Mouse (Mus musculus): ENCODE data around the gene Sox30.

Sox30 gene

GRCm38 (mm10) chr11:45979946-45980892, at the start of gene Sox30:
Sox30 (plus strand) TSS chr11:45980310.
- peak; percentile 64 for DNase-seq (ENCODE audit: low read depth, low spot score)

- no peak for DNase-seq (ENCODE audit: low read depth, low spot score)
These were observed 47.3 kb upstream of the Sox30 start for GRCm38 (mm10) chr11:45932771-45933170.

DNA sequence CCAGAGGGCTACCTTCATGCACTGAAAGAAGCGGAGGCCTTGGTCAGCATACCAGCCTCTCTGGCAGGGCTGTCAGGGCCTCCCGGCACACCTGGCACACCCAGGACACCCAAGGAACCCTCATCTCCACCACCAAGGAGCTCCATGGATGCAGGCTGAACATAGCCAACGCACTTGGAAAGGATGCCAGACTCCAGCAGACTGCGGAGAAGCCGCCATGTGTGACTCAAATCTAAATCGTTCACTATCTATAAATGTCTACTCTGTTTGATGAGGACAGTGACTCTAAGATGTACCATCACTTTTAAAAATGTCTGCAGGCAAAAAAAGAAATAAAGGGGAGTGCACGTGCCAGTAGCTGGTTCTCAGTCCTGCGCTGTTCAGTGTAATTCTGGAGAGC, 42.6 kb upstream of the Sox30 start:
- DNase-seq (ENCODE audit: low read depth, low spot score): no peak

DNA sequence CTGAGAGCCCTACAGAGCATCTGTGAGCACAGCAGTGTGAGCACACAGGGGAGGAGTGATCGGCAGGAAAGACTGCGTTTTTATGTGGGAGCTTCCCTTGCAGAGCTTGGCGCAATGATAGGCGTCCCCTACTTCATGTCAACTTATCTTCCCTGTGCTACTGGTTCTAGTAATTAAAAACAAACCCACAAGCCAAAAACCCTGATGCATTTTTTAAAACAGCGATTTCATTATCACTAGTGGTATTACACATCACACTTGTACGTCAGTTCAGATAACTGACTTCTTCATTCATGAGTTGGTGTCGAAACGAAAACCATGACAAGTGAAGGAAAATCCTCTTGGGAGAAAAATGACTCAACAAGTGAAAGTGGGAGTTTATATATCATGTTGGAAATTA, 41.2 kb upstream of the Sox30 start:
- no peak for DNase-seq (ENCODE audit: low read depth, low spot score)

GRCm38 (mm10) chr11:45942281-45942680, 37.8 kb upstream of the Sox30 start:
- DNase-seq (ENCODE audit: low read depth, low spot score): no peak

DNA sequence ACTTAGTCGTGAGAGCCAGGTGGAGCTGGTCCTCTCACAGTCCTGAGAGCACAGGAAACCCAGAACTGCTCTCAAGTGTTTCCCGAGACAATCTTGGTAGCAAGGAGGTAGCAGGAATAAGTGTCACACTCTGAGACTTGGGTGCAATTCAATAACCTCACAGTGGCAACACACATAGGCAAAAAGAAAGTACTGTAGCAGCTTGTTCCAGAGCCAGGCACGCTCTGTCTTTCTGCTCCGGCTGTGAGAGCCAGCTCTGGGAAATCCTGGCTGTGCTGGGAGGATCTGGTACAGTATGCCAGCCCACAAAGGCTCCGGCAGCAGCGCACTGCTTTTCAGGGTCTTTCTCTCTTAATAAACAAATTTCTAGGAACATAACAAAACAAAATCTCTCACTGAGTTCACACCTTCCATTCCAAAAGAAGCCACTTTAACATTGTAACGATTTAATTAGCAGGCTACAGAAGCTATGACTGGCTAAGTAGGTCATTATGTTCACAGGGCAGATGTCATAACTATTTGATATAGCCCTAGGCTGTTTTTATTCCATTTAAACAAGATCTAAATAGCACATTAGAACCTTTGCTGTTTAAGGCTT, 36.9 kb upstream of the Sox30 start:
- no peak for DNase-seq (ENCODE audit: low read depth, low spot score)

DNA sequence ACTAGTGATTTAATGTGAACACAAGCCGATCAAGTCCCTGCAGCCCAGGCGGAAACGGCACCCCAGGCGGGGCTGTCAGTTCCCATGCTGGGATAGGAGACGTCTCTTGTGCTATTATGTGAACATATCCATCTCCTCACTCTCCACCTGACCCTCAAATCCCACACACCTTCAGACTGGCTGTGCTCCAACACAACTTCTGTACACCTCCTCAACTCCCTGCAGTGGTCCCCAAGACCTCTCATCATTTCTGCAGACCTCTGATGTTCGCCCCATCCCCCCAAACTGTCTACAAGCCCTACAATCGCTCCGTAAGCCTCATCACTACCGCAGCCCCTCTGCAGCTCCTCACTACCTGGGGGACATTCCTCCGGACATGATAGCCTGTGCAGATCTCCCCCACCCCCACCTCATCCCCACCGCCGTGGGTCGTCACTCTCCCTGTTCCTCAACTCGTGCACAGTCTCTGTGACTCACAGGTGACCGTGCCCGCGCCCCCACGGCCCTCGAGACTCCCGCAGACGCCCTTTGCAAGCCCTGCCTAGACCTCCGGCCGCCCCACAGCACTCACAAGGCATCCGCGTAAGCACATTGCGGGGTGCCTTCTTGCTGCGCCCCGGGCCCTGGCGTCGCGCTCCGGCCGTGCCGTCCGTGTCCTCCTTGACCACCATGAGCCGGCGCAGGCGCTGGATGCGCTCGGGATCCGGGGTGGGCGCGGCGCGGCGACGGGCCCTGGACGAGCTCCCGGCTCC, 36.0 kb upstream of the Sox30 start:
- DNase-seq (ENCODE audit: low read depth, low spot score): no peak

DNA sequence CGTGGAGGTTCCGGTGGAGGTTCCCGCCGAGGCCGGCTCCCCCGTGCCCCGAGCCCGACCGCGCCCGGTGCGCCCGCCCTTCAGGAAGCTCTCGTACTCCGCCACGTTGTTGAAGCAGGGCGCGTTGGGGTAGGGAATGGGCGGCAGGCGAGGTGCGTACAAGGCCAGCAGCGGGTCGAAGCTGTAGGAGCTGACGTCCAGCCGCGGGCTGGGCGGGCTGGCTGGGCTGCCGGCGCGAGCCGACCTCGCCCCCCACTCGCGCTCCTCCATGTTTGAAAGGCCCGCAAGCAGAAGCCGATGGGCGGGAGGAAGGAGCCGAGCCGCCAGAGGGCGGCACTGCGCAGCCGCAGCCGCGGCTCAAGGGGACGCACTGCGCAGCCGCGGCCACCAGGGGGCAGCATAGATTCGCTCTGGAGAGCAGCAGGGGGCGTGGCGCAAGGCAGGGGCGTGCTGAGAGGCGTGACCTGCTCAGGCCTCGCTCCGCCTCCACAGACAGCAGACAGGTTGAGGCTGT, 35.4 kb upstream of the Sox30 start, which contains the start of gene Lsm11:
Lsm11 (minus strand) TSS at position 293 of the 514 bp plus-strand sequence.
- peak; percentile 95 for DNase-seq (ENCODE audit: low read depth, low spot score)

GRCm38 (mm10) chr11:45946796-45947195, 33.3 kb upstream of the Sox30 start:
- no peak for DNase-seq (ENCODE audit: low read depth, low spot score)

GRCm38 (mm10) chr11:45947491-45947890, 32.6 kb upstream of the Sox30 start:
- no peak for DNase-seq (ENCODE audit: low read depth, low spot score)

- peak; percentile 94 for DNase-seq (ENCODE audit: low read depth, low spot score)
These were observed 24.9 kb upstream of the Sox30 start, which contains the start of gene Thg1l for GRCm38 (mm10) chr11:45955127-45955627. Thg1l (minus strand) TSS chr11:45955494.

GRCm38 (mm10) chr11:45959598-45959997, 20.5 kb upstream of the Sox30 start:
- no peak for DNase-seq (ENCODE audit: low read depth, low spot score)

DNA sequence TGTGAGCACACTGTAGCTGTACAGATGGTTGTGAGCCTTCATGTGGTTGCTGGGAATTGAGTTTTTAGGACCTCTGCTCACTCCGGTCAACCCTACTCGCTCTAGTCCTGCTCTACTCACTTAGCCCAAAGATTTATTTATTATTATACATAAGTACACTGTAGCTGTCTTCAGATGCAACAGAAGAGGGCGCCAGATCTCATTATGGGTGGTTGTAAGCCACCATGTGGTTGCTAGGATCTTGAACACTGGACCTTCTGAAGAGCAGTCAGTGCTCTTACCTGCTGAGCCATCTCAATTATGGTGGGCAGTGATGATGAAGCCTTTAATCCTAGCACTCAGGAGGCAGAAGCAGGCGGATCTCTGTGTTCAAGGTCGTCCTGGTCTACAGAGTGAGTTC, 20.1 kb upstream of the Sox30 start:
- no peak for DNase-seq (ENCODE audit: low read depth, low spot score)

DNA sequence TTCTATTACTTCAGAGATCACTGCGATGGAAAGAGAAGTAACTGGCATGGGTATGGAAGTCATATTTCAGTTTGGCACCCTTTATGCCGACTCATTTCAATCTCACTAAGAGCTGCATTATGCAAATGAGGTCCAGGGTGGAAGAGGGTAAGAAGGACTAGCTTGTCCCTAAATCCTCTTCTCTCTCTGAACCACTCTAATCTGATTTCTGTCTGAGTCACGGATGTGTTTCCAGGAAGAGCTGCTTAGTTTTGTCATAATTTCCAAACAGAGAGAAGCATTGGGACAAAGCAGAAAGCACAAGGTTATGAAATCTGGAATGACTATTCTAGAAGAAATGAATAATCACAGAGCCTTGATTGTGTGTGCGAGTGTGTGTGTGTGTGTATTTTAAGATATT, 13.2 kb upstream of the Sox30 start:
- DNase-seq (ENCODE audit: low read depth, low spot score): no peak

- DNase-seq (ENCODE audit: low read depth, low spot score): no peak
These were observed 11.6 kb upstream of the Sox30 start for GRCm38 (mm10) chr11:45968466-45968865.

DNA sequence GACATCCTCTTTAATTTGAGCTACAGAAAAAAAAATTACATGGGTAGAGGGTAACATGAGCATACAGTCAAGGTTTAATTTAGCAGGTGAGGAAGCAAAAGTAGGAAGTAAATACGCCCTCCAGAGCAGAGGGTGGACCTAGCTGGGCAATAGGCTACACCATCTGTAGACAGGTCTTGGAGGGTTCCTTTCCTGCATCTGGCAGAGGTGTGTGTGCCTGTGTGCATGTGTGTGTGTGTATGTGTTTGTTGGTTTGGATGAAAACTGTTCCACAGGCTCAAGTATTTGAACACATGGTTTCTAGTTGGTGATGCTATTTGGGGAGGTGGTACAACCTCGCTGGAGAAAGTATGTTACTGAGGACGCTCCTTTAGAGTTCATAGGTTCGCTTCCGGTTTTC, 6.5 kb upstream of the Sox30 start:
- DNase-seq (ENCODE audit: low read depth, low spot score): no peak

- no peak for DNase-seq (ENCODE audit: low read depth, low spot score)
These were observed 5.6 kb upstream of the Sox30 start for GRCm38 (mm10) chr11:45974466-45974865.

DNA sequence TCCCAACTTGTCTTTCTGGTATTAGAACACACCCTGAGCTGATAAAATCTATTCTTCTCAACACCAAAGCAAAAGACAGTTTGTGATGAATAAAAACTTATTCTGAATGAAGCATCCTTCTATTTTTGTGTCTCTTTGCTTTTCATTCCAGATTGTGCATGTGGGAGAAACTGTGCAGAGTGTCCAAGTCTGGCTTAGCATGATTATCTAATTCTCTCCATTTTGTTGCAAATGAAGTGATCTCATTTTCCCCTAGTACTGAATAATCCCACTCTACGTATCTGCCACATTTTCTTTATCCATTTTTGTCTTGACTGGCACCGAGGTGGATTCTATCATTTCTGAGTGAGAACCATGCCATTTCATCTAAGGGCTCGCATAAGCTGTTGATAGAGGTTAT, 4.0 kb upstream of the Sox30 start:
- no peak for DNase-seq (ENCODE audit: low read depth, low spot score)

DNA sequence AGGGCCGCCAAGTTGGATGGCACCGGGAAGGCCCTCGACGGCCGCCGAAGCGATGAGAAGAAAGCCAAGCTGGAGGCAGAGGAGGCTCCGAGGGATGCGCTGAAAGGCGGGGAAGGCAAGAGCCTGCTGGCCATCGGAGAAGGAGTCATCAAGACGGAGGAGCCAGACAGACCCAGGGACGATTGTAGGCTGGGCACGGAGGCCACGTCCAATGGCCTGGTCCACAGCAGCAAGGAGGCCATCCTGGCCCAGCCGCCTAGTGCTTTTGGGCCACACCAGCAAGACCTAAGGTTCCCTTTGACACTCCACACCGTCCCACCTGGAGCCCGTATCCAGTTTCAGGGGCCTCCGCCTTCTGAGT, 763 bp downstream of the Sox30 start:
- no peak for DNase-seq (ENCODE audit: low read depth, low spot score)

DNA sequence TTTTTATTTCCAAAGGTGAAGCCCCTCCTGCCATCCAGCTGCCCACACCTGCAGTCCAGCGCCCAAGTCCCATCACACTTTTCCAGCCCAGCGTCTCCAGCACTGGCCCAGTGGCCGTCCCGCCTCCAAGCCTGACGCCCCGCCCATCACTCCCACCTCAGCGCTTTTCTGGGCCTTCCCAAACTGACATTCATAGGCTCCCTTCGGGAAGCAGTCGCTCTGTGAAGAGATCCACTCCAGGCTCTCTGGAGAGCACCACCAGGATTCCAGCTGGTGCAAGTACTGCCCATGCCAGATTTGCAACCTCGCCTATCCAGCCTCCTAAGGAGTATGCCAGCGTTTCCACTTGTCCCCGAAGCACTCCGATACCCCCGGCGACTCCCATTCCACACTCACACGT, 11.5 kb downstream of the Sox30 start:
- DNase-seq (ENCODE audit: low read depth, low spot score): peak; percentile 13

DNA sequence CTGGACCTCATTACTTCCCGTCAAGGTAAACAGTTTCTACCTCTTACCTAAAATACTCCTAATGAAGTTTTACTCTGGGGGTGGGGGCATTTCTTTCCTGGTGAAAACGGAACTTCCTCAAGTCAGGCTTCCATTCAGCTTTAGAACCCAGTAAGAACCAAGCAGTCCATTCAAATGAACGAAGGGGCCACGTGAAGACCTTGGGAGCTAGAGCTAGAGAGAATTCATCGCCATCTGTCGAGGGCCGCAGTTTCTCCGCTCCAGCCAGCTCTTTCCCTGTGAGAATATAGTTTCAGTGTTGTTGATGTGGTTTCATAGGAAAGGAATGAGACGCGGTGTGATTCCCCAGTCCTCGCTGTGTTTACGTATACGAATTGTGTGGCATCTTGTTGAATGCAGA, 12.0 kb downstream of the Sox30 start:
- no peak for DNase-seq (ENCODE audit: low read depth, low spot score)

DNA sequence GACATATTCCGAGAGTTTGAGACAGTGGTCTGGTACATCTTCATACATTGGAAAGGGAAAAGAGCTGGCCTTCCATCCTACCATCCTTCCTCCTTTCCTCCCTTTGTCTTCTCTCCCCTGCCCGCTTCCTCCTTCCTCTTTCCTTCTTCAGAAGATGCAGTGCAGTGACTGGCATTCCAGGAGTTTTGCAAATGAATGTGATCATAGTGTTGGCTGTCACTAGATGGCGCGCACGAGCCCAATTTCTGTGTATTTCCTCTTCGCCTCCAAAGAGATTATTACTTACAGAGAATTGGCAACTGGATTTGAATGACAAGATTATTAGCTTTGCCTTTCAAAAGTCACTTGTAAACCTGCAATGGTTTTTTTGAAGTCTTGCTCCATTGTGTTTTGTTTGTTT, 36.0 kb downstream of the Sox30 start:
- peak; percentile 67 for DNase-seq (ENCODE audit: low read depth, low spot score)

All from forelimb bud, embryonic 11.5 days (tissue).